Mouse (Mus musculus) kidney, adult 2 months (tissue): ENCODE results near the gene 1700037H04Rik.

Source experiments
- CTCF ChIP-seq: fragments of 200-500 bp; conservative IDR thresholded peaks from 2 replicates; pipeline ENCODE4 v1.5.1; 2011; ENCODE audit warnings: low read depth, mild to moderate bottlenecking, control low read depth, low read length, moderate library complexity, mixed read lengths; ENCODE audit not compliant: insufficient read depth, insufficient read length
- POLR2A ChIP-seq: fragments of 200-500 bp; IDR thresholded peaks from one replicate; pipeline ENCODE4 v1.6.1; 2011; ENCODE audit warnings: low read depth, low read length, control low read depth

DNA sequence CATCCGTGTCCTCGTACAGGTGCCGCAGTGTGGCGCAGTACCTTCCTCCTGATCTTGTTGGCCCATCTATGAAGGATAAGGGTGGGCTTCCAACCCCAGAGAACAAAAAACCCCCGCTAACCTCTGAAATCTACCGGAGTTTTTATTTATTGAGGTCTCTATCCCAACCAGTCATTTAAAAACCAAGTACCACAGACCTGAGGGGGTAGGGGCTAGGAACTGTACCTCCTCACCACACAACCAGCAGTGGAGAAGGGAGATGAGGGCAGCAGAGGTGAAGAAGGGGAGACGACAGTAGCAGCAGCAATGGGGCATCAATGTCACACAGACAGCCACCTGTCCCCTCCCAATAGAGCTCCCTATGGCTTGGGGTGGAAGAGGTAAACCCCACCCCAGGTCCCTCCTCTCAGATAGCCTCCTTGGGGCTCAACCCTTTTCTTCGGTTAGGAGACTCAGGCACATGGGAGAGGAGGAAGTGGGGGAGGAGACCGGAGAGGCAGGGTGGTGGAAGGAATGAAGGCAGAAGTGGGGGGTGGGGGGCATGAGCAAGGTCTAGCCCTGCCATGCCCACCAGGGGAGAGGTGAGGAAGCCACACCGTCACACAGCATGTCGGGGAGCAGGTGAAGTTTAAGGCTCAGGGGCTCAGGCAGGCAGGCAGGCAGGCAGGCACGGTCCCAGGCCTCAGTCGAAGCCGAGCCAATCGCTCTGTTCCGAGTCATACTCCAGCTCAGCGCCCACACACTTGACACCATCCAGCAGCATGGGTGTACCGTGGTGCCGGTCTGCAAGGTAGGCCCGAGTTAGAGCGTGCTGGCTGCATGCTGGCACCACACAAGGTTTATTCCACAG lies 13.5 kb downstream of the 1700037H04Rik start:
- TF ChIP-seq POLR2A = no peak
- TF ChIP-seq CTCF = no peak
